Mouse (Mus musculus) left cerebral cortex, adult 8-10 months (tissue): ENCODE data around the gene Dnmt3a. TPM values are rescaled to one million over a fixed set of nuclear protein-coding genes. Genes with fewer than 3 reads are reported as not detected.

Experiments used
- DNase-seq, 2 experiments: peaks; one replicate each; pipeline ENCODE4 v3.0.0; 2022; ENCODE audit warnings: low spot score in 2 of 2
- total RNA-seq, 4 experiments: library from RNA; stranded (reverse); gene quantifications; 2 replicates each; pipeline ENCODE4 v1.2.4; 2022

Dnmt3a gene
- total RNA-seq, 4 experiments from 2014 or later, result 101 to 108 (median 103) TPM

DNA sequence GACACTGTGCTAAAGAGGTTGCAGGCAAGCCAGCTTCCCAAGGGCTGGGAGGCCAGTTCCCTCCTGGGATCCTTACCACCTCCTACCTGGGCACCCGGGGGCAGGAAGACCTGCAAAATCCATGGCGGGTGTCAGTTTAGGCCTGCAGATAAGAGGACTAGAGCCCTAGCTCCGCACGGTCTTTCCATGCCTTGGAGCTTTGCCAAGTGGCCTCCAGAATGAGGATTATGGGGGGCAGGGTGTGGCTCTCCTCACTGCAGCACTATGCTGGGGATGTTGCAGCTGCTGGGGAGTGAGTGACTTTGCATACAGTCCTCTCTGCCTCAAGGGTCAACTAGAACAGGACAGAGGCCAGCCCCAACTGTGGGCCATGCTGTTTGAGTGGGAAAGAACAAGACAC lies 14.1 kb downstream of the Dnmt3a start:
- no peak for DNase-seq

DNA sequence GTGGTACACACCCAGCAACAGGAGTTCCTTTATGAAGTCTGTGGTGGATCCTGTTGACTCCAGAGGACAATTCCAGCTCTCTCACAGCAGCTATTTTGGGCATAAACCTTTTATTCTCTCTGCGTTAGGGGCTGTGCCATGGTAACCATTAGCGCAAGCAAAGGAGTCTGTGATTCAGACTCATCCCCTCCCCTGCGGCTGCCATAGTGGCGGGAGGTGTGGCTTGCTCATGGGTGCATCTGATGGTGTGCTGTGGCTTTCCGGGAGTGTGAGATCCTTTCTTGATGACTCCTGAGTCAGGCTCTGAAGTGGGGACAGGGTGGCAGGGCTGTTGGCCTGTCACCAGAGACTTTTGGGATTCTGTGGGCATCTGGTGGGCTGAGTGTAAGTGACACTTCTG lies 17.6 kb downstream of the Dnmt3a start:
- DNase-seq, result peak in 1 of 2 experiments; percentile 79

DNA sequence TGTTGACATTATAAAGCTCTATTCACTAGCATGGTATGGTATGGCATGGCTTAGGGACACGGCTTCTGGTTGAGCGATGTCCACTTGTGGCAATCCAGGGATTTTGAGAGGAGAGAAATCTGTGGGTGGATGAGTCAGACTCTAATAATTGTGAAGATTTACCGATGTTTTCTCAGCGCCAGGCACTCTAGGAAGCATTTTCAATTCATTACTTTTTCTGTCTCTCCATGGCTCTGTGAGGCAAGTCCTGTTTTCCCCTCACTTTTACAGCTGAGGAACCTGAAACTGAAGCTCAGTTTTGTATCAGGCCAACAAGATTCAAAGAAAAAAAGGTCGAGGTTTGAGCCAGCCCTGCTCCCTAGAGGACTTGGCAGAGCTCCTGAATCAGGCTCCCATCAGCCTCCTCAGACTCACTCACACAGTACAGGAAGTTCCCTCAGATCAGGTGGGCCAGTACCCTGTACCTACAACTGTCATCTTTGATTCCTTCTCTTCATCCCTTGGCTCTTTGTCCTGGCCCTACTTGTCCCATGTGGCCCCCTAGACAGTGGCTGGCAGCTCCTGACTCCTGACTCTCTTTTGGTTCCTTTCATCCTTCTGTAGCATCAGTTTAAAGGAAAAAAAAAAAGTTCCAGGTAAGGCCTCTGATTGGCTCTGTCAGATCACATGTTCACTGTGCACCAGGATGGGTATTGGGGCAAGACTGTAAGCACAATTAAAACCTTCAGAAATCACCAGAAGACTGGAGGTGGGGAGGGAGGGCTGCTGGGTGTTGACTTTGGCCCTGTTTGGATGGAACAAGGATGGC lies 19.3 kb downstream of the Dnmt3a start:
- no peak for DNase-seq

DNA sequence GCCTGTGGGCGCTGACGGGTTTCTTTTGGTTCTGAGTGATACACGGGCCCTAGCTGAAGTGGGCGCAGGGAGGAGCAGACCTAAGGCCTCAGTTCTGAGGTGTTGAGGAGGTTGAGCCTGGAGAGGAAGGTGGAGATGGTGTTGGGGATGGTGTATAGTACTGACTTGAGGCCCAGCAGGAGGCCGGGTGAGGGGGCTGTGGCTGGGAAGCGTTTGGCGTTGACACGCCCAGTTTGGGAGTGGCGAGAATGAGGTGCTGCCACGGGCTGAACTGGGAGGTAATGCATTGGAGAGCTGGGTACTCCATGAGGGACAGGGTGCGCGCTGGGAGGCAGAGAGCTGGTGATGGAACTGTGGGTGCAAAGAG lies 19.9 kb downstream of the Dnmt3a start:
- peak in 1 of 2 experiments; percentile 30 for DNase-seq

- DNase-seq, result no peak
These were observed 22.0 kb downstream of the Dnmt3a start for GRCm38 (mm10) chr12:3827771-3828170.

GRCm38 (mm10) chr12:3833059-3833760 lies 27.4 kb downstream of the Dnmt3a start:
- no peak for DNase-seq

GRCm38 (mm10) chr12:3833851-3834273 lies 28.1 kb downstream of the Dnmt3a start:
- peak in 1 of 2 experiments; percentile 75 for DNase-seq

DNA sequence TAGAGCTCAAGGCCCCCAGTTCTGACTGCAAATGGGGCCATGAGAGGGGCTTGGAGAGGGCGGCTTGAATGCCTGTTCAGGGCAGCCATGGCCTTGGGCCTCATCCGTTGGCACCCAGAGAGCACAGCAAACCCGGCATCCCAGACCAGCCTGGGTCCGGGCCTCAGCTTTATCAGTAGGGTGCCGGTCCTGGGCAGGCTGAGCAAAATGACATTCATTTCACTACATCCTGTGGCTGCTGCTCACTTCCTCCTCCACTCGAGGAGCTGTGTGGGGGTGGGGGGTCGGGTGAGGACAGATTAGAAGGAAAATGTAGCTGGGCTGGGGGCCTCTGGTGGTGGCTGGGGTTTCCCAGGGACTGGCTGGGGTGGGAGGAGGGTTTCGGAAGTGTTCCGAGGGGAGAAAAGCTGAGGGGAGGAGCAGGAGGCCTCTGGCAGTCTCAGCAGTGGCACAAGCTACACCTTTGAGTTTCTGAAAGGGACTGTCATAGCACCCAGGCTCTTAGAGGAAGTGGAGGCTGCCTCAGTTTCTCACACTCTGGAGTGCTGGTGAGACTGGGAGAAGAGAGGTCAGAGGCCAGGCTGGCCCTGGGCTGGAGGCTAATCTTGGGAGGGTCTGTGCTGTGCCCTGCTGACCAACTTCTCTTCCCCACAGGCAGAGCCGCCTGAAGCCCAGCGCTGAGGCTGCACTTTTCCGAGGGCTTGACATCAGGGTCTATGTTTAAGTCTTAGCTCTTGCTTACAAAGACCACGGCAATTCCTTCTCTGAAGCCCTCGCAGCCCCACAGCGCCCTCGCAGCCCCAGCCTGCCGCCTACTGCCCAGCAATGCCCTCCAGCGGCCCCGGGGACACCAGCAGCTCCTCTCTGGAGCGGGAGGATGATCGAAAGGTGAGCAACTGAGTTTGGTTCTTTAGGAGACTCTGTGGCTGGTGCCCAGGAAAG lies 28.8 kb downstream of the Dnmt3a start:
- no peak for DNase-seq

GRCm38 (mm10) chr12:3835576-3835975 lies 29.8 kb downstream of the Dnmt3a start:
- DNase-seq, result no peak

DNA sequence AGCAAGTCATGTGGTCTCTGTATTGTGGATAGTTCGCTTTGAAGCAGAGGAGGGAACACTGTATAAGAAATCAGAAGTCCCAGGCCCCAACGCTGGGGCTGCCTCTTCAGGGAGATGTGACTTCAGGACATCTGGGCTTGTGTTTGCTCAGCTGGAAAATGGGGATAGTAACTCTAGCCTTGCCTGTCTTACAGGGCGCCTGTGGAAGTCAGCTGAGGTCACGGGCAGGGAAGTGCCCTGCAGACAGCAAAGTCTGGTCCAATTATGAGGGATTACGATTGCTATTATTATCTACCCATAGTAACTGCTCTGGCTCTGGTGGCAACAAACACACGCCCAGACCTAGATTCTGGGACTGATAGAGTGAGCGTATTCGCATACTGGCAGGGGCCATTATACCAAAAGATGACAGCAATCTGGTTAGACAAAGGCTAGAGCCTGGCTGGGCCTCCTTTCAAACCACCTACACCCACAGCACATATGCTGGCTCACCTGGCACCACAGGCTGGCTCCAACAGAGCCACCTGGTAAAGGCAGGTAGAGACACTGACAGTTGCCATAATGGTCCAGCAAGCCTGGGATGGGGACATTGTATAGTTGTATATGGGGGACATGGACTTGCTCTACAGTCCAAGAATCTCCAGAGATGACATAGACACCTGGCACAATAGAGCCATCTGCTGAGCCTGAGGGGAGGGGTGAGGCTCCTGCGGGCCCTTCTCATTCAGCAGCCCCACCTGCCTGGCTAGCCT lies 31.4 kb downstream of the Dnmt3a start:
- DNase-seq, result no peak

DNA sequence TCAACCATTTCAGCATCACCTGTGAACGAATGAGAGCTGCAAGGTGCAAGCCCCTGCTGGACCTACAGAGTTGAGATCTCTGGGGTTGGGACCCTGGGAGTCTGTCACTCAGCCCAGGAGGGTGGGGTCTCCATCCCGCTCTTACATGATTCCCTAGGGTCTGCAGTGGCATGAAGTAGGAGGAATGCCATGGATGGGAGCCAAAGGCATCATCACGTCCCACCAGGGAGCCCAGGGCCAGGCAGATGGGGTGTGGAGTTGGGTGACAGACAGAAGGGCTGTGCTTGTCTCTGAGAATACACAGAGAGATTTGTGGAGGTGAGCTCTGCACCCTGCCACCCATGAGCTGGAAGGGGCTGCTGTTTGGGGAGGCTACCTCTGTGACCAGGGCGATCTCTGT lies 32.2 kb downstream of the Dnmt3a start:
- no peak for DNase-seq

DNA sequence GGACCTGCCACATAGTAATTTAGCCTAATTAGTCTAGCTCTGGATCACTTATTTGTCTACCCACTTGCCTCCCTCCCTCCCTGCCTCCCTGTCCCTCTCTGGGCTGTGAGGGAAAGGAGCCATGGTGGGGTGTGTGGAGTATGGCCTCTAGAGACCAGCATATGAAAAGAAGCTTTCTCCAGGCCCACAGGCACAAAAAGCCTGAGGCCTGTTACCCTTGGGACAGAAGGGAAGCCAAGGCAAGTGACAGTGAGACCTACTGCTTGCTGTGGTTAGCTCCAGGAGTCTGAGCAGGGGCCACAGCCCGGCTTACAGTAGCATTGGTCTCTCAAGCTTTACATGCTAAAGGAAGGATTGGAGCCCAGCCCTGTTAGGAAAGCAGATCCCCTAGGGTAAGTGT lies 33.9 kb downstream of the Dnmt3a start:
- DNase-seq, result no peak

DNA sequence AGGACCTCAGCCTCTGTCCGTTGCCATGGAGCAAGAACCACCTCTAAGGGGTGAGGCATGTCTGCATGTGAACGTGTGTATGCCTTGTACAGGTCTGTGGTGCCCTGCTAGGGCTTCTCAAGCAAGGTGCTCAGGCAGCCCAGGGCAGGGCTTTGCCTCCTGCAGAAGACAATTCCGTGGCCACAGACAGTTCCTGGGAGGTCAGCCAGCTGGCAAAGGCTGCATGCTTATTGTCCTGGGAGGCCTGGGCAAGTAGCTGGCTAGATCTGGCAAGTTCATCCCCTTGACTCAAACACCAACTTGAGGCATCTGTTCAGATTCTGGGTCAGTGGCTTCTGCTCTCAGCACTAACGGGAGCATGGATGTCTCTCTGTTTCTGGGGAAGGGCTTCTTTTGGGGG lies 35.3 kb downstream of the Dnmt3a start:
- DNase-seq, result no peak

- DNase-seq, result no peak
These were observed 37.0 kb downstream of the Dnmt3a start for GRCm38 (mm10) chr12:3842843-3843242.

DNA sequence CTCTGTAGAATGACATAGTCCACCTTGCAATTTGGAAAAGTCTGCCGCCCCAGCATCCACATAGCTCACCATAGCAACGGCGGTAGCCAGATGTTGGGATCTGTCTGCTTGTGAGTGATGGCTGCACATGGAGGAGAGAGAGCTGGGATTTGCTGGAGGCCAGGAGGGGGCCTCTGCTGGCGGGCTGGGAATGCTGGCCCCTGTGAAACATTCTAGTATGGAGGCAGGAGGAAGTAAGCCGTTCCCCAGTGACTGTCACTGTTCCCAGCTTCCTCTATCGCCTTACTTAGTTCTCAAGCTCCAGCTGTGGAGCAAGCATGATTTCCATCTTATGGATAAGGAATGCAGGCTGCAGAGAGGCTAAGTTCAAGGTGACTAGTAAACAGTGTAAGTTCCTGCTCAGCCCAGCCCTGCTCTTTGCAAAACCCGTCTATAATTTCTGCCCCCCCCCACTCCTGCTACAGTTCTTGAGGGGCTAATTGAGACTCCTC lies 37.6 kb downstream of the Dnmt3a start:
- DNase-seq, result no peak

DNA sequence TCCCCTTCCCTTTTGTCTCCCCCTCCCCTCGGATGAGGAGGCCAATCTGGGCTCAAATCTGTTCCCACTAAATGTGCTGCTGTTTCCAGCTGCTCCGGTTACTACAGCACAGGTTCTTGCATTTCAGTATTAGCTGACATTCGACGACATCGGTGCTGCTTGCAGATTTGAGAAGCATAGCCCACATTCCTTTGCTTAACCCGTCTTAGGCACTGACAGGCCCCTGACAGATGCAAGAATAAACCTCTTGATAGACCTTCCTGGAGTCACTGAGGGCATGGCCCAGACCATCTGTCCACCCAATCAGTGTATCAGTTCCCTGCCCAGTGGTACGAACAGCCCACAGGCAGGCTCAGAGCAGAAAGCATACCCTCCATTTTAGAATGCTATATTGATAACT lies 38.1 kb downstream of the Dnmt3a start:
- DNase-seq, result no peak

DNA sequence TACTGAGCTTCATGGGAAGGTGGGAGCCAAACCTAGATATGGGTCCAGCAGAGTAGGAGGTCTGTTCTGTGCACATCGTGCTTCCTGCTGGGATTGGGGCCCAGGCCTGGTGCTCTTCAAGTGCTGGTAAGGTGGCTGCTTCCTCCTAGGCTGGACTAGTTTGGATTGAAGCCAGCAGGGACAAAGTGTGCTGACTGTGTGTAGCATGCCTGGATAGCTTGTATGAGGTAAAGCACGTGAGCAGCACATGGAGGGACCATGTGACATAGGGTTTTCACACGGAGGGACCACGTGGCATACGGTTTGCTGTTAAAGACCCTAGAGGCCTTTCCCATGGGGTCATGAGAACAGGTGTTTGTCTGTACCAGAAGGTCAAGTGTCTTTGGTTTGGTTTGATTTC lies 38.5 kb downstream of the Dnmt3a start:
- DNase-seq, result no peak

DNA sequence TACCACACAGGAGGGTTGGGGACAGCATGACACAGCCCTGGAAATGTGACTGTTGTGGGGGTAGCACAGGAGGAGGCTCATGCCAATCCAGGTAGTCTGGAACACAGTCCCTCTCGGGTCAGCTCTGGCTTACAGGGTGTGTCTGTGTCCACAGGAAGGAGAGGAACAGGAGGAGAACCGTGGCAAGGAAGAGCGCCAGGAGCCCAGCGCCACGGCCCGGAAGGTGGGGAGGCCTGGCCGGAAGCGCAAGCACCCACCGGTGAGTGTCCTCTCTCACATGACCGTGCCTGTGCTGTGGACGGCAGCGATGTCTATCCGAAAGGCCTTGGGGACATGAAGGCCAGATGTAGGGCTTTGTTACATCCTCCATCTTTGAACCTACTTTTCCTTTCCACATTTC lies 43.7 kb downstream of the Dnmt3a start:
- no peak for DNase-seq

DNA sequence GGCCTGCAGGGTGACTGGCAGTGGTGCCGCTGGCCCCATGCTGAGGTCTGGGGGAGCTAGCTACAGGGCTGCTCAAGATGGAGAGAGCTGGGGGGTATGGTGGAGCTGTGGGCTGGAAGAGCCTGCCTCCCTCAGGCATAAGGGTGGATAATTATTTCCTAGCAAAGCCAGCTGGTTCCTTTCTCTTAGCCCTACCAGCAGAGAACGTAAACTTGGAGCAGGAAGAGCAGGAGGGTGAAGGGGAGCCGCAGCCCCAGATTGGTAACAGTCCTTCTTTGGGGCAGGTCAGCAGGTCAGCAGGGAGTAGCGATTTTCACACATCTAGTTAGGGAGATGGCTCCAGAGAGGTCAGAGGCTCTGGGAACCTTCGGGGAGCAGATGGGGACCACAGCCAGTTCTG lies 44.4 kb downstream of the Dnmt3a start:
- no peak for DNase-seq

GRCm38 (mm10) chr12:3850731-3851130 lies 44.9 kb downstream of the Dnmt3a start:
- no peak for DNase-seq

DNA sequence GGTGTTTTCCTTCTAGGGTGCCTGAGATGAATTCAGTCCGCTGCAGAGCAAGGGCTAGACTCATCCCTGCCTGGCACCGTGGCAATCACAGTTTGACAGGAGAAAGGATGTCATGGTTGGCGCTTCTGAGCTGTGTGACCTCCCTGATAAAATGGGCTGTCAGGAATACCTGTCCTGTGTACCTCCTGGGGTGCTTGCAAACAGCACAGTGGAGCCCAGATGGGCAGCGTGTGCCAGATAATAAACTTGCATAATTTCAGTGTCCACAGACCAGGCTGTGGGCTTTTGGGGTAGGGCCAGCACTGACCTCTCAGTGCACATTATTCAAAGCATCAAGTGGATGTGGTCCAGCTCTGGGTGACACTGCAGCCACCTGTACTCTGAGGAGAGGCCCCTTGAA lies 45.4 kb downstream of the Dnmt3a start:
- DNase-seq, result no peak
